Mouse (Mus musculus): ENCODE measurements around the gene Proser1.

- TF ChIP-seq POLR2A (IDR thresholded peaks at IDR 0.05; ENCODE audit: insufficient read depth, low read length) (no peak), CTCF (IDR thresholded peaks at IDR 0.05; ENCODE audit: low read depth, low read length) (no peak), EP300 (IDR thresholded peaks at IDR 0.05; ENCODE audit: insufficient read depth, low read depth, low read length) (no peak)
Measured at GRCm38 (mm10) chr3:53486996-53487576, 23.6 kb downstream of the Proser1 start.
